Mouse (Mus musculus): ENCODE results near the gene Rbm17. TPM values are rescaled to one million over a fixed set of nuclear protein-coding genes. Genes with fewer than 3 reads are reported as not detected.

Gene Rbm17
- polyA plus RNA-seq, 1 experiment from 2014 or later = 128 TPM

DNA sequence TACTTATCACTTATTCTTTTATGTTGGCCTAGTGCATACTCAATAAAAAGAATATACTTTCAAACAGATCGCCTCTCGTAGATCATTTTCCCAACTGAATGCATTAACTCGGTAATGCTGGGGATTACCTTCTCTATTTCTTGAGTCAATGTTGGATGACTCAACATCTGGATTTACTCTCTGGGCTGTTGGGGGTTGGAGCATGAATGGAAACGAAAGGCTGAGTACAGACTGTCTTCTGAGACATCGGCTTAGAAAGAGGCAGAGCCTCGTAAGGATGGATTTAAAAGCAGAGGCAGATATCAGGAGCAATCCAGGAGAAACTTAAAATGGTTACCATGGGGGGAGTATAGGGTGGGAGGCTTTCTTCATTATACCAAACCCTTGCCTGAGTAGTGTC lies 25.8 kb downstream of the Rbm17 start:
- Histone ChIP-seq H3K4me3 (ENCODE audit: low read depth, low read length) (no peak overlapping the region), H3K27ac (replicated peaks; ENCODE audit: low read depth, low read length) (no peak overlapping the region), H3K9ac (ENCODE audit: low read depth, low read length) (no peak overlapping the region), H3K27me3 (replicated peaks; ENCODE audit: control insufficient read depth, insufficient read depth, low read length) (no peaks in the 10 kb centered on the region), H3K4me1 (ENCODE audit: control insufficient read depth, insufficient read depth, low read length) (no peaks in the 10 kb centered on the region), H3K4me2 (ENCODE audit: low read depth, low read length) (no peak overlapping the region), H3K9me3 (ENCODE audit: control insufficient read depth, low read length) (no peaks in the 10 kb centered on the region), H3K36me3 (ENCODE audit: control insufficient read depth, insufficient read depth, low read length) (peaks cover 12% of the 10 kb centered on the region; the same call in 1 of the 2 replicates)
- ATAC-seq (ENCODE audit: low read depth) = no peak
- WGBS = 70% methylated on average over 6 of the region's 6 CpGs
- DNase-seq (ENCODE audit: low spot score) = no peak

DNA sequence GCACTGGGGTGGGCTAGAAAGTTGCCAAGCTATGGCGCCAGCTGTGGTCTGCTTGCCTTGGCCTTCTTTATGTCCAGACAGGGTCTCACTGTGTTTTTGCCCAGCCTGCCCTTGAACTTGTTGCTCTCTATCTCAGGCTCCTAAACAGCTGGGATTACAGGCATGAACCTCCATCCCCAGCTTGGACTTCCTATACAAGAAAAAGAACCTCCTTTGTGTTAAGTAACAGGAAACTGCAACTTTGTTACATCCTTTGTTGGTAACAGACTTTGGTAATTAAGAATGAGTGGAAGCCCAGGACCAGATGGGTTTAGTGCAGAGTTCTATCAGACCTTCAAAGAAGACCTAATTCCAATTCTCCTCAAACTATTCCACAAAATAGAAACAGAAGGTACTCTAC lies 30.3 kb downstream of the Rbm17 start:
- Histone ChIP-seq H3K9me3 (ENCODE audit: control insufficient read depth, low read length) (no peaks in the 10 kb centered on the region), H3K27me3 (replicated peaks; ENCODE audit: control insufficient read depth, insufficient read depth, low read length) (no peaks in the 10 kb centered on the region)

GRCm38 (mm10) chr2:11571004-11571535 lies 32.9 kb downstream of the Rbm17 start:
- Histone ChIP-seq H3K27ac (replicated peaks; ENCODE audit: low read depth, low read length) (no peak overlapping the region), H3K4me1 (ENCODE audit: control insufficient read depth, insufficient read depth, low read length) (no peaks in the 10 kb centered on the region), H3K4me3 (ENCODE audit: low read depth, low read length) (no peak overlapping the region), H3K27me3 (replicated peaks; ENCODE audit: control insufficient read depth, insufficient read depth, low read length) (no peaks in the 10 kb centered on the region), H3K9ac (ENCODE audit: low read depth, low read length) (no peak overlapping the region), H3K9me3 (ENCODE audit: control insufficient read depth, low read length) (no peaks in the 10 kb centered on the region), H3K36me3 (ENCODE audit: control insufficient read depth, insufficient read depth, low read length) (no peaks in the 10 kb centered on the region), H3K4me2 (ENCODE audit: low read depth, low read length) (no peak overlapping the region)
- ATAC-seq (ENCODE audit: low read depth) (no peak), DNase-seq (ENCODE audit: low spot score) (no peak)
- WGBS = 43% methylated on average over 5 of the region's 6 CpGs

More for the DNA sequence above, 30.3 kb downstream of the Rbm17 start:
- H3K4me1 ChIP-seq (ENCODE audit: control insufficient read depth, insufficient read depth, low read length) = no peaks in the 10 kb centered on the region
- H3K27ac ChIP-seq (replicated peaks; ENCODE audit: low read depth, low read length) = no peak overlapping the region
- H3K36me3 ChIP-seq (ENCODE audit: control insufficient read depth, insufficient read depth, low read length) = no peaks in the 10 kb centered on the region
- no peak for DNase-seq (ENCODE audit: low spot score)
- no peak for ATAC-seq (ENCODE audit: low read depth)
- H3K9ac ChIP-seq (ENCODE audit: low read depth, low read length) = no peak overlapping the region
- no peak overlapping the region for H3K4me3 ChIP-seq (ENCODE audit: low read depth, low read length)
- H3K4me2 ChIP-seq (ENCODE audit: low read depth, low read length) = no peak overlapping the region
- WGBS = 95% methylated on average over 1 of the region's 1 CpGs

GRCm38 (mm10) chr2:11568471-11568870 lies 35.5 kb downstream of the Rbm17 start:
- WGBS = 87% methylated on average over 7 of the region's 7 CpGs
- ATAC-seq (ENCODE audit: low read depth) = no peak
- no peak for DNase-seq (ENCODE audit: low spot score)

GRCm38 (mm10) chr2:11567781-11568362 lies 36.1 kb downstream of the Rbm17 start:
- Histone ChIP-seq H3K4me2 (ENCODE audit: low read depth, low read length) (no peak overlapping the region), H3K4me1 (ENCODE audit: control insufficient read depth, insufficient read depth, low read length) (no peaks in the 10 kb centered on the region), H3K9ac (ENCODE audit: low read depth, low read length) (no peak overlapping the region), H3K9me3 (ENCODE audit: control insufficient read depth, low read length) (no peaks in the 10 kb centered on the region), H3K4me3 (ENCODE audit: low read depth, low read length) (no peak overlapping the region), H3K27me3 (replicated peaks; ENCODE audit: control insufficient read depth, insufficient read depth, low read length) (no peaks in the 10 kb centered on the region), H3K27ac (replicated peaks; ENCODE audit: low read depth, low read length) (no peak overlapping the region), H3K36me3 (ENCODE audit: control insufficient read depth, insufficient read depth, low read length) (no peaks in the 10 kb centered on the region)
- DNase-seq (ENCODE audit: low spot score) = no peak
- WGBS = 57% methylated on average over 4 of the region's 4 CpGs
- no peak for ATAC-seq (ENCODE audit: low read depth)

More at GRCm38 (mm10) chr2:11568471-11568870, 35.5 kb downstream of the Rbm17 start:
- no peak overlapping the region for H3K9ac ChIP-seq (ENCODE audit: low read depth, low read length)
- no peak overlapping the region for H3K4me2 ChIP-seq (ENCODE audit: low read depth, low read length)
- H3K9me3 ChIP-seq (ENCODE audit: control insufficient read depth, low read length) = no peaks in the 10 kb centered on the region
- no peak overlapping the region for H3K27ac ChIP-seq (replicated peaks; ENCODE audit: low read depth, low read length)
- no peaks in the 10 kb centered on the region for H3K27me3 ChIP-seq (replicated peaks; ENCODE audit: control insufficient read depth, insufficient read depth, low read length)
- no peak overlapping the region for H3K4me3 ChIP-seq (ENCODE audit: low read depth, low read length)
- no peaks in the 10 kb centered on the region for H3K4me1 ChIP-seq (ENCODE audit: control insufficient read depth, insufficient read depth, low read length)
- H3K36me3 ChIP-seq (ENCODE audit: control insufficient read depth, insufficient read depth, low read length) = no peaks in the 10 kb centered on the region

GRCm38 (mm10) chr2:11566898-11567297 lies 37.1 kb downstream of the Rbm17 start:
- no peak for ATAC-seq (ENCODE audit: low read depth)
- Histone ChIP-seq H3K9ac (ENCODE audit: low read depth, low read length) (no peak overlapping the region), H3K4me1 (ENCODE audit: control insufficient read depth, insufficient read depth, low read length) (no peaks in the 10 kb centered on the region), H3K36me3 (ENCODE audit: control insufficient read depth, insufficient read depth, low read length) (no peaks in the 10 kb centered on the region), H3K4me2 (ENCODE audit: low read depth, low read length) (no peak overlapping the region), H3K27ac (replicated peaks; ENCODE audit: low read depth, low read length) (no peak overlapping the region), H3K4me3 (ENCODE audit: low read depth, low read length) (no peak overlapping the region), H3K27me3 (replicated peaks; ENCODE audit: control insufficient read depth, insufficient read depth, low read length) (no peaks in the 10 kb centered on the region), H3K9me3 (ENCODE audit: control insufficient read depth, low read length) (no peaks in the 10 kb centered on the region)
- 84% methylated on average over 3 of the region's 3 CpGs for WGBS
- no peak for DNase-seq (ENCODE audit: low spot score)

DNA sequence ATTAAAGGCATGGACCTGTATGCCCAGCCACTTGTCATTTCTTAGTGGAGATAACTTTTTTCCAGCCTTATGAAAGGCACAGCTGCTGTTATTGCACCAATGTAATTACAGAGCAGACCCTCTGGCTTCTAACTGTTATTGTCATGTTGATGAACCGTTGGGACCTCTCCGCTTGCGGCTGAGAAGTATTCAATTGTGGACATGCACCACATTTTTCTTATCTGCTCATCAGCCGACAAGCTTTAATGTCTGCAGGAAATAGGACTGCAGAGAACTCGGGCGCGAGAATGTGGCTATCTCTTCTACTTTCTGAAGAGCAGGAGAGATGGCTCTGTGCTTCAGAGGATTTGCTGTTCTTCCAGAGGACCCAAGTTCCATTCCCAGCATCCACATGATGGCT lies 37.7 kb downstream of the Rbm17 start:
- H3K36me3 ChIP-seq (ENCODE audit: control insufficient read depth, insufficient read depth, low read length) = no peaks in the 10 kb centered on the region
- H3K9me3 ChIP-seq (ENCODE audit: control insufficient read depth, low read length) = no peaks in the 10 kb centered on the region
- no peak overlapping the region for H3K27ac ChIP-seq (replicated peaks; ENCODE audit: low read depth, low read length)
- ATAC-seq (ENCODE audit: low read depth) (no peak), DNase-seq (ENCODE audit: low spot score) (no peak)
- no peaks in the 10 kb centered on the region for H3K4me1 ChIP-seq (ENCODE audit: control insufficient read depth, insufficient read depth, low read length)
- H3K4me3 ChIP-seq (ENCODE audit: low read depth, low read length) = no peak overlapping the region
- H3K27me3 ChIP-seq (replicated peaks; ENCODE audit: control insufficient read depth, insufficient read depth, low read length) = no peaks in the 10 kb centered on the region
- 77% methylated on average over 7 of the region's 7 CpGs for WGBS
- H3K9ac ChIP-seq (ENCODE audit: low read depth, low read length) = no peak overlapping the region
- no peak overlapping the region for H3K4me2 ChIP-seq (ENCODE audit: low read depth, low read length)

DNA sequence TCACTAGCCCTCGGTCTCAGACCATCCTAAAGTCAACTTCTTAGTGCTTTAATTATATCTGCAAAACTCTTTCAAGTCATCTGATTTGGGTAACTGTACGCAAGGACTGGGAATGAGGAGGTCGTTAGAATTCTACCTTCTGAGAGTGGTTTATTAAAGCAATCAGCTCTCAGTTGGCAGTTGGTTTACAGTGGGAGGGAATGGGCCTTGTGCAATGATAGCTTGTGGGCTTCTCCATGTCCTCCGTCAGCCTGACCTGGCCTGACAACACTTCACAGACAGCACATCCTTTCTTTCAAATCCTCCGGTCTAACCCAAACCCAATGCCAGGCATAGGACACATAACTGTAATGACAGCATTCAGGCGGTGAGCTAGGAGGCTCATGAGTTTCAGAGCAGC lies 39.2 kb downstream of the Rbm17 start:
- Histone ChIP-seq H3K27ac (replicated peaks; ENCODE audit: low read depth, low read length) (no peak overlapping the region), H3K4me1 (ENCODE audit: control insufficient read depth, insufficient read depth, low read length) (no peaks in the 10 kb centered on the region), H3K9ac (ENCODE audit: low read depth, low read length) (no peak overlapping the region), H3K4me3 (ENCODE audit: low read depth, low read length) (no peak overlapping the region), H3K27me3 (replicated peaks; ENCODE audit: control insufficient read depth, insufficient read depth, low read length) (no peaks in the 10 kb centered on the region), H3K4me2 (ENCODE audit: low read depth, low read length) (no peak overlapping the region), H3K9me3 (ENCODE audit: control insufficient read depth, low read length) (no peaks in the 10 kb centered on the region), H3K36me3 (ENCODE audit: control insufficient read depth, insufficient read depth, low read length) (no peaks in the 10 kb centered on the region)
- ATAC-seq (ENCODE audit: low read depth) (no peak), DNase-seq (ENCODE audit: low spot score) (no peak)
- 84% methylated on average over 6 of the region's 6 CpGs for WGBS

GRCm38 (mm10) chr2:11563256-11563655 lies 40.7 kb downstream of the Rbm17 start:
- ATAC-seq (ENCODE audit: low read depth) (no peak), DNase-seq (ENCODE audit: low spot score) (no peak)
- Histone ChIP-seq H3K27ac (replicated peaks; ENCODE audit: low read depth, low read length) (no peak overlapping the region), H3K9ac (ENCODE audit: low read depth, low read length) (no peak overlapping the region), H3K4me1 (ENCODE audit: control insufficient read depth, insufficient read depth, low read length) (no peaks in the 10 kb centered on the region), H3K4me3 (ENCODE audit: low read depth, low read length) (no peak overlapping the region), H3K9me3 (ENCODE audit: control insufficient read depth, low read length) (no peaks in the 10 kb centered on the region), H3K4me2 (ENCODE audit: low read depth, low read length) (no peak overlapping the region), H3K36me3 (ENCODE audit: control insufficient read depth, insufficient read depth, low read length) (no peaks in the 10 kb centered on the region), H3K27me3 (replicated peaks; ENCODE audit: control insufficient read depth, insufficient read depth, low read length) (no peaks in the 10 kb centered on the region)
- WGBS = 89% methylated on average over 17 of the region's 17 CpGs
